Mouse (Mus musculus) bone marrow macrophage, adult 2 months (primary cell): ENCODE data around the gene Thoc7.

Experiments used
- CTCF ChIP-seq: IDR thresholded peaks from 2 replicates; pipeline ENCODE4 v1.5.1; 2012; ENCODE audit warnings: low read depth, mild to moderate bottlenecking, low read length, moderate library complexity
- POLR2A ChIP-seq: IDR thresholded peaks from 2 replicates; pipeline ENCODE4 v1.6.1; 2012; ENCODE audit warnings: mild to moderate bottlenecking, low read depth, low read length, borderline replicate concordance

DNA sequence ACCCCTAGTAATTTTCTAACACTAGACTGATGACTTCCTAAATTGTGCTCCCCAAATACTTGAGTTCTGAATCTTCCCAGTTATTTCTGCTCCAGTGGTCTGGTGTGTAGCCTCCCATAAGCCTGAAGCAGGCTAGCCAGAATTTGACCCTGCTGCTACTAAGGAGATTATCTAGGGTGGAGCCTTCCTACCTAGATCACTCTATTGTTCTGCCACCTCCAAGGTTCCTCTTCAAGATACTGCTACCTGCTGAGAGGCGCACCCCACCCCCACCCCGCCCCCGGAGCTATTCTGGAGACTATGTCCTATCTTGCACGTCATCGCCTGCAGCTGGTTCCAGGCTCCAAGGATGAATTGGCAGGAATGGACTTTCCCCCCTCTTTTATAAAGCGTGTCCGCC is 54.5 kb downstream of the Thoc7 start:
- TF ChIP-seq CTCF (no peak), POLR2A (no peak)
